In the genomic region with DNA sequence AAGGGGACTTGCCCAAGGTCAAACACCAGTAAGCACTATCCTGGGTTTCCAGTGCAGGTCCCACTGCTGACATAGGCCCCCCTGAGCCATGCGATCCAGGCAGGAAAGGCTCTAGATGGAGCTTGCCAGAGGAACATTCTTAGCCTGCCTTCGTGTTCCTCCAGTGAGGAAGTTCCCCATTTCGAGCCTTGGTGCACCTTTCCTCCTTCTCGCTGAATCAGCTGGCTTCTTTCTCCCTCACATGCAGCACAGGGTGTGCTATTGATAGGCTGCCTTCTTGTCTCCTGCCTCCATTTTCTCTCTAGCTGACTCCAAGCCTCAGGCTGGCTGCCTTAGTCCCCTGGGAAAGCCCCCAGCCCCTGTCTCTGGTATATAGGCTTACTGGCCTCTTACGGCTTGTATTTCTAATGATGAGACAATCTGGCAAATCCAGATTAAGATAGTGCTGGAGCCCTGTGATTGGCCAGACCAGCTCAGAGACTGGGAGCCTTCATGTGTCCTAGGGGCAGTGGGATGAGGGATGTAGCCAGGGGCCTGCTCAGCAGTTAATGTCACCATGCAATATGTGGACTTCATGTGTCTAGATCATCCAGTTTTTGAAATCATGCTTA, we compare ENCODE assay signal across 12 mouse cellular contexts. TPM values are rescaled to one million over a fixed set of nuclear protein-coding genes. Genes with fewer than 3 reads are reported as not detected.
DNase-seq lines count a peak whose midpoint lies in the region; ATAC-seq and TF ChIP-seq lines count a peak whose summit lies in the region.
"Had no signal": no experiment of that assay in that cellular context is flagged by ENCODE, and none has a peak within 500 bp of the region (broad histone marks: within the 10 kb centered on the region; RNA-seq: fewer than 3 reads in every experiment).

No protein-coding gene starts in this region.

- H3K36me3 ChIP-seq in thymus, adult 2 months (ENCODE audit: control insufficient read depth, insufficient read depth, low read length): 0 out of 2 replicates have a peak, but pooled peaks cover 8% of the 10 kb centered on the region
- peaks cover 18% of the 10 kb centered on the region for H3K36me3 ChIP-seq in hindbrain, embryonic 10.5 days
- H3K36me3 ChIP-seq in midbrain, embryonic 11.5 days (ENCODE audit: control insufficient read depth, insufficient read depth, low read length): peaks cover 2% of the 10 kb centered on the region; the same call in 1 of the 2 replicates

- intact Hi-C loops in left cerebral cortex, postnatal 14 days (cut with DNase I): no loop called here

- no peak for ATAC-seq in midbrain, embryonic 11.5 days (ENCODE audit: low FRiP score)

- 47% methylated on average over 5 of the region's 5 CpGs for WGBS in thymus, adult 2 months
- WGBS in hindbrain, embryonic 10.5 days: 78% methylated on average over 5 of the region's 5 CpGs
- 66% methylated on average over 5 of the region's 5 CpGs for WGBS in midbrain, embryonic 11.5 days

- H3K4me2 ChIP-seq in midbrain, embryonic 11.5 days: peak overlapping the region; percentile 54

- H3K27me3 ChIP-seq in thymus, adult 2 months (ENCODE audit: control insufficient read depth, insufficient read depth, low read length): no peaks in the 10 kb centered on the region
- peaks cover 28% of the 10 kb centered on the region for H3K27me3 ChIP-seq in hindbrain, embryonic 10.5 days (ENCODE audit: insufficient read depth, poor library complexity, severe bottlenecking)
- H3K27me3 ChIP-seq in midbrain, embryonic 11.5 days (ENCODE audit: control insufficient read depth, insufficient read depth, low read length): no peaks in the 10 kb centered on the region

- peak overlapping the region; percentile 87 for H3K9ac ChIP-seq in midbrain, embryonic 11.5 days (ENCODE audit: low read length)

- no peak for TF ChIP-seq CTCF in thymus, adult 2 months (IDR thresholded peaks at IDR 0.05; ENCODE audit: borderline replicate concordance, control insufficient read depth, extremely low read depth, insufficient read depth, low read length, poor library complexity)

- no peak overlapping the region for H3K27ac ChIP-seq in thymus, adult 2 months (ENCODE audit: control insufficient read depth, insufficient read depth, low read length)
- peak overlapping the region; percentile 97 for H3K27ac ChIP-seq in hindbrain, embryonic 10.5 days
- H3K27ac ChIP-seq in midbrain, embryonic 11.5 days (ENCODE audit: low read depth, low read length): peak overlapping the region; percentile 97
- H3K27ac ChIP-seq: kidney, embryonic 15.5 days had no signal

- no peak for TF ChIP-seq POLR2A in thymus, adult 2 months (IDR thresholded peaks at IDR 0.05; ENCODE audit: control insufficient read depth, extremely low read depth, insufficient read depth, low read length, poor library complexity)

- no peaks in the 10 kb centered on the region for H3K9me3 ChIP-seq in hindbrain, embryonic 10.5 days
- no peaks in the 10 kb centered on the region for H3K9me3 ChIP-seq in midbrain, embryonic 11.5 days (ENCODE audit: control insufficient read depth, low read length)
- H3K9me3 ChIP-seq: kidney, embryonic 15.5 days had no signal

- H3K4me3 ChIP-seq in thymus, adult 2 months (ENCODE audit: control insufficient read depth, insufficient read depth, low read length): no peak overlapping the region
- peak overlapping the region; percentile 75; the same call in 1 of the 2 replicates for H3K4me3 ChIP-seq in hindbrain, embryonic 10.5 days
- H3K4me3 ChIP-seq in midbrain, embryonic 11.5 days (ENCODE audit: low read depth, low read length): no peak overlapping the region

- DNase-seq in thymus, postnatal 4 days: peak; percentile 21
- DNase-seq in thymus, adult 2 months: no peak
- no peak for DNase-seq in hindbrain, embryonic 10.5 days (ENCODE audit: low spot score)
- DNase-seq in midbrain, embryonic 11.5 days (ENCODE audit: low spot score, missing footprints): peak; percentile 87
- DNase-seq in MN1 (ENCODE audit: low spot score): no peak
- DNase-seq in c-Kit-positive CD71-positive TER-119-positive erythroid progenitor cells, embryonic 14.5 days (ENCODE audit: low spot score): no peak
- no peak for DNase-seq in left cerebral cortex, postnatal 14 days (ENCODE audit: low spot score in 2 of 2)
- DNase-seq in spleen, postnatal 36 days (ENCODE audit: low spot score in 2 of 2): no peak

- H3K4me1 ChIP-seq in thymus, adult 2 months (replicated peaks; ENCODE audit: control insufficient read depth, insufficient read depth, low read length): peaks cover 26% of the 10 kb centered on the region
- peaks cover 87% of the 10 kb centered on the region for H3K4me1 ChIP-seq in hindbrain, embryonic 10.5 days (replicated peaks)
- peaks cover 43% of the 10 kb centered on the region for H3K4me1 ChIP-seq in midbrain, embryonic 11.5 days (ENCODE audit: control insufficient read depth, insufficient read depth, low read length)

RNA-seq across cellular contexts. Expression of a gene that starts 1.9 kb away (rescaled TPM):
- polyA plus RNA-seq in thymus, adult 2 months (2012; rRNA removed): 33.8 and 52.2 TPM in 2 replicates
- 0.69 and 1.0 TPM in 2 replicates for polyA plus RNA-seq in hindbrain, embryonic 10.5 days (2016; fragmentation: Nextera tagmentation; extraction: Ambion mirVana)
- 2.8 and 3.0 TPM in 2 replicates for polyA plus RNA-seq in midbrain, embryonic 11.5 days (2014; fragmentation: Nextera tagmentation; extraction: Ambion mirVana)
- 100 to 1,000 TPM in 1 of 2 experiments, 10 to 100 TPM in 1; 98.9 to 104 TPM for total RNA-seq in left cerebral cortex, postnatal 14 days (2021)
- total RNA-seq: megakaryocyte-erythroid progenitor cell, adult 5-6 weeks had no signal

RNA-seq across cellular contexts. Expression of a gene that starts 21.1 kb away (rescaled TPM):
- polyA plus RNA-seq in thymus, adult 2 months (2012; rRNA removed): 228 and 238 TPM in 2 replicates
- polyA plus RNA-seq in hindbrain, embryonic 10.5 days (2016; fragmentation: Nextera tagmentation; extraction: Ambion mirVana): 51.5 and 52.3 TPM in 2 replicates
- polyA plus RNA-seq in midbrain, embryonic 11.5 days (2014; fragmentation: Nextera tagmentation; extraction: Ambion mirVana): 42.0 and 52.3 TPM in 2 replicates
- 10 to 100 TPM; 67.5 to 67.8 TPM for total RNA-seq in left cerebral cortex, postnatal 14 days (2021)

RNA-seq across cellular contexts. Expression of a gene that starts 22.0 kb away (rescaled TPM):
- polyA plus RNA-seq in thymus, adult 2 months (2012; rRNA removed): 7.8 and 9.8 TPM in 2 replicates
- polyA plus RNA-seq in hindbrain, embryonic 10.5 days (2016; fragmentation: Nextera tagmentation; extraction: Ambion mirVana): 420 and 518 TPM in 2 replicates
- polyA plus RNA-seq in midbrain, embryonic 11.5 days (2014; fragmentation: Nextera tagmentation; extraction: Ambion mirVana): 292 and 294 TPM in 2 replicates
- 100 to 1,000 TPM; 326 to 327 TPM for total RNA-seq in left cerebral cortex, postnatal 14 days (2021)
- total RNA-seq: megakaryocyte-erythroid progenitor cell, adult 5-6 weeks had no signal

RNA-seq across cellular contexts. Expression of a gene that starts 39.3 kb away (rescaled TPM):
- 0.39 and 1.6 TPM in 2 replicates for polyA plus RNA-seq in thymus, adult 2 months (2012; rRNA removed)
- polyA plus RNA-seq in hindbrain, embryonic 10.5 days (2016; fragmentation: Nextera tagmentation; extraction: Ambion mirVana): 0.07 and 0.25 TPM in 2 replicates
- 0.14 TPM in 1 of 2 replicates, not detected in the other for polyA plus RNA-seq in midbrain, embryonic 11.5 days (2014; fragmentation: Nextera tagmentation; extraction: Ambion mirVana)
- under 1 TPM in 1 of 2 experiments, not detected in 1; 0.30 TPM for total RNA-seq in left cerebral cortex, postnatal 14 days (2021)
- total RNA-seq: megakaryocyte-erythroid progenitor cell, adult 5-6 weeks had no signal
- polyA plus RNA-seq: heart, embryonic 14.5 days; limb, embryonic 11.5 days had no signal

RNA-seq across cellular contexts. Expression of a gene that starts 47.5 kb away (rescaled TPM):
- 25.6 and 29.5 TPM in 2 replicates for polyA plus RNA-seq in thymus, adult 2 months (2012; rRNA removed)
- polyA plus RNA-seq in hindbrain, embryonic 10.5 days (2016; fragmentation: Nextera tagmentation; extraction: Ambion mirVana): 194 and 221 TPM in 2 replicates
- polyA plus RNA-seq in midbrain, embryonic 11.5 days (2014; fragmentation: Nextera tagmentation; extraction: Ambion mirVana): 129 and 140 TPM in 2 replicates
- total RNA-seq in left cerebral cortex, postnatal 14 days (2021): 10 to 100 TPM; 66.0 to 79.4 TPM

Comparison
In these comparisons a context has a peak if more than half of its experiments do, and no peak if none do; other contexts are left out.
1. DNase-seq: peak in thymus, postnatal 4 days (single experiment) and midbrain, embryonic 11.5 days (single experiment); none in thymus, adult 2 months (single experiment), hindbrain, embryonic 10.5 days (single experiment), MN1 (single experiment), c-Kit-positive CD71-positive TER-119-positive erythroid progenitor cells, embryonic 14.5 days (single experiment), left cerebral cortex, postnatal 14 days (0 of 2) and spleen, postnatal 36 days (0 of 2).
2. RNA of a gene that starts 22.0 kb away (polyA plus RNA-seq): 420 to 518 TPM in hindbrain, embryonic 10.5 days and 292 to 294 TPM in midbrain, embryonic 11.5 days; 7.8 to 9.8 TPM in thymus, adult 2 months; every median in the first group is over 10 times any median in the second.